Mouse (Mus musculus) brain, embryonic 18.5 days (tissue): ENCODE data around the gene Ssbp3.

ENCODE experiments used
- DNase-seq: peaks from one replicate; pipeline ENCODE4 v3.0.0-alpha.2; 2012; ENCODE audit warnings: low read depth, low spot score

The Ssbp3 gene

DNA sequence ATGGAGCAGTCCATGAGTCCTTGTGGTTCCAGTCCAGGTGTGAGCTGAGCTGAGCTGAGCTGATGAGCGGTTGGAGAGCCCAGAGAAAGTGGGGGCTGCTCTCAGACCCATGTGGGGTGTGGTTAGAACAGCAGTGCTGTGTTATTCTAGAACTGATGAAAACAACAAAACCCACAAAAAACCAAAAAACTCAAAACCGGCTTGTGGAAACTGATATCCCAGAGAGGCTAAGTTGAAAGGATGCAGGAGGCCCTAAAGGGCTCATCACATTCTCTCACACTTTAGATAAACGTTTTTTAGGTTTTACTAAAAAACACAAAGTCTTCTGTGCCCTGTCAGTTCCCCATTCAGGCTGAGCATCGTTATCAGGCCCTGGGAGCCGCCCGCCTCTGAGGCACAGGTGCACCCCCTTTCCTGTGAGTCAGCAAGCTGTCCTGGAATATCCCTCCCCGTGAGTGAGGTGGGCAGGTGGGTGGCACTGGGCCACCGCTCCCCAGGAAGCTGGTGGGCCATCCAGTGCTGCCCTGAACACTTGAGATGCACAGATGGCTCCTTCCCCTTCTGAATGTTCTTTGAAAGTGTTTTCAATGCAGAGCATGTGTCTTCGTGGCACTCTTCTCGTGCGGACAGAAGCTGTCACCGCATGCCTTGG, 24.6 kb downstream of the Ssbp3 start:
- DNase-seq = no peak

DNA sequence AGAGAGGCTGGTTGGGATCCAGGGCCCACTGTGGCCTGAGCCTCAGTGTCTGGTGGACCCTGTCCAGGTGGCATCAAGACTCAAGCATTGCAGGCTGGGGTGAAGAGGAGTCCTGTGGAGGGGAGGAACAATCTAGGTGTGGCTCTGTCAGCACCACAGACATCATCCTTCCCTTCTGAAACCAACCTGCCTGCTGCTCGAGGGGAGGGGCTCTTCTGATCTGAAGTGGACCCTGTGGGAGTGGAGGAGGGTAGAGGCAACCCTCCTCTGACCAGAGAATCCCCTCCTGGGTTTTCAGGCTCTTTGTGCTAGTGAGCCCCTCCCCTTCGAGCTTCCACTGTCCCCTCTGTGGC, 25.1 kb downstream of the Ssbp3 start:
- DNase-seq = no peak

DNA sequence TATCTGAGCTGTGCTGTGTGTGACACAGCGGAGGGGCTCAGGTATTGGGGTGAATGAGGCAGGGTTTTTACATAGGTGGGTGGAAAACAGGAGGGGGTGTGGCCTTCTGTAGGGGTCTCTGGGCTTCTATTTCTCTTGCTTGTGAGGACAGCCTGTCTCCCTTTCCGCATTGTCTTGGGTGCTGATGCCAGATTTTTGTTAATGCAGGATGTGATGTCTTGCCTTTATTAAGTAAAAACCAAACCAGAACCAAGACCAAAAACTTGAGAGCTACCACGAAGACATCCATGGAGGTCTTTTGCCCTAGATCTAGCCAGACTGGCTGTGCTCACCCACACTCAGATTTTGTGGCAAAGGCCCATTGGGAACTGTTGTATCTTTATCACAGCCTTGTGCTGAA, 25.5 kb downstream of the Ssbp3 start:
- DNase-seq = no peak

DNA sequence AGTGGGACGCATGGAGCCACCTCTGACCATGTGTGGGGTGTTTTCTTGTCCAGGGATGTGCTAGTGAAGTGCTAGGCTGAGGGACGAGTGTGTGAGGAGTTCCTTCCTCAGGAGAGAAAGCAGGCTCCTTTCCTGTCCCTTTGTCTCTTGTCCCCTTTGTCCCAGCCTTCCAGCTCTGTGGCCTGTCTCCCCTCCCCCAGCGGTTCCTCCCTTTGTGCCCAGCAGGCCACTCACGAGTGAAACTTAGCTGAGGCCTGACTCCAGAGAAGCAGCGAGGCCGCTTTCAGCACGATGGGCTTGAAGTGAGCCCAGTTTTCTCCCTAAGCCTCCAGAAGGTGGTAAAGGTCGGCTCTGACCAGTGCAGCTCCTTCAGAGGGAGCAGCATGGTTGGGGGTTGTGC, 26.2 kb downstream of the Ssbp3 start:
- DNase-seq = no peak

DNA sequence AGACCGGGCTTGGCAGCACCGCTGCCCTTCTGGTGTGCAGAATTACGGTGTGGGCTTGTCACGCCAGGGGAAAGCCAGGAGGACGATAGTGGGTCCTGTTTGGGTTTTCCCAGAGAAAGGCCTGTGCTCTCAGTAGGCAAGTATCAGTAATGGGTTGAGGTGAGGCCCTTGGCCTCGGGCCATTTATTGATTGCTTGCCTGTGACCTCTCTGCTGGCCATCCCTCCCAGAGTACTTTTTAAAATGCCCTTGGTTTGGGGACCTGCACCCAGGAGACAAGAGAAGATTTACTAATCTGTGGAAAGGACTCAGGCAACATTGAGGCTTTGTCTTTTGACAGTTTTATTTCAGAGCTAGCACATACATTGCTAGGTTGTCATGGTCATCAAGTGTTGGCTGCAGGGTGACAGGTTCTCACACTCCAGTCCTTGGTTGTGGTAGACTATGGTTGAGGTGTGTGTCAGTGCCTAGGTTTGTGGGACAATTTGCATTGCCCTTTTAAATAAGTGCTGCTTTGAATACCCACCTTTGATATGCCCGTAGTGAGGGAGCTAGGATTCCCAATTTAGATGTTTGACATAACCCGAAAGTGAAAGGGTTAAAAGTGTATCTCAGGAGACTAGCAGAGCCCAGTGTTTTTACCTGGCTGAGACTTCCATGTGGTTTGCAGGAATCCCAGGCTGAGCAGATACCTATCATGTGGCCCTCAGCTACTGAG, 28.2 kb downstream of the Ssbp3 start:
- no peak for DNase-seq

DNA sequence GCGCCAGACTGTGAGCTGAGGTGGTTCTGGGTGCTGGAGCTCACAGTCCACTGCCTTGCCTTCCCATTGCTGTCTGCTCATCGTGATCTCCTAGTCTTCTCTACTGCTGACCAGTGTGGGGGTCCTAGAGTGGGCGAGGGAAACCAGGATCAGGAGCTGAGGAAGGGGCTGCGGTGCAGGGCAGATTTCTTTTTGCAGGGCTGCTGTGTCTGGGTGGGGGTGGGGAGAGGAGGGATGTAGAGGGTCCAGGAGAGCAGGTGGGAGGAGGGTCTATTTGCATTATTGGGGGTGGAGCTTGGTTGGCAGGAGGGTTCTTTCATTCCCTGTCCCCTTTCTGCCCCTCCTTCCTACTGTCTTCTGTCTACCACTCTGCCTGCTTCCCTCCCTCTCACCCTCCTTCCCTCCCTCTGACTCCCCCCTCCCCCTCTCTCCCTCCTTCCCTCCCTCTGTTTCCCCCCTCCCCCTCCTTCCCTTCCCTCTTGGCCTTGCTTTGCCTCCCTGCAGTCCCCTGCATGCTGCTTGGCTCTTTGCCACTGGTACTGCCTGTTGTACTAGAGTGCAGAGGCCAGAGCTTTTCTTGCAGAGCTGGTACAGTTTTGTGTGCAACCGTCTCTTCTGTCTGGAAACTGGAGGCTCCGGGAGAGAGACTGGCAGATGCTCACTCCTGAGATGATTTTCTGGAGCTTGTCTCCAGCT, 28.9 kb downstream of the Ssbp3 start:
- DNase-seq = peak; percentile 61

DNA sequence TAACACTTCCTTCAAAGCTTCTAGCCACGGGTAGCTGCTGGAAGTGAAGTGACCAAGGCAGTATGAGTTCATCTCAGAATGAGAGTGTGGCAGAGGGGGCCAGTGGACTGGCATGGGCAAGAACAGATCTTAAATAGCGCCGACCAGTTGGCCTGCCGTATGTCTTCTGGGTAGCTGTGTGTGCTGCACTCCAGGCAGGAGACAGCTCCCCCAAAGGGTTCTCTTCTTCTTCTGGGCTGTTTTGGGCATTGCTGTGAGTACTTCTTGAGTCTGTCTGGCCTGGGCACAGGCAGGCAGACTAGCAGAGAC, 29.4 kb downstream of the Ssbp3 start:
- DNase-seq = no peak

DNA sequence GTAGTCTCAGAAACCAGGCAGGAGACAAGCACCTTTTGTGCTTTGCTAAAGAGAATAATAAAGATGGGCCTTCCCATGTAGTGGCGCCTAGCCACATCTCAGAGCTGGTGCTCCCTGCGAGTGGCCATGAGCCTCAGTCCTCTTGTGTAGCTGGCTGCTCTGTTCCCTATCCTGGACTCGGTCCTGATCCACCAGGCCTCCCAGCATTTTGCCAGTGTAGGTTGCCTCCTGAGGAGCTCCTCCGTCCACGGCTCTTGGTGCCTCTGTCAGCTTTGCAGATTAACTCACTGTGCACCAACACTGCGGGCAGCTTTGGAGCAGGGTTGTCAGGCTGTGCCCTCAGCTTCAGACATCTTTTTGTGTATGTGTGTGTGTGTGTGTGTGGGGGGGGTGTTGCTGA, 30.4 kb downstream of the Ssbp3 start:
- no peak for DNase-seq

DNA sequence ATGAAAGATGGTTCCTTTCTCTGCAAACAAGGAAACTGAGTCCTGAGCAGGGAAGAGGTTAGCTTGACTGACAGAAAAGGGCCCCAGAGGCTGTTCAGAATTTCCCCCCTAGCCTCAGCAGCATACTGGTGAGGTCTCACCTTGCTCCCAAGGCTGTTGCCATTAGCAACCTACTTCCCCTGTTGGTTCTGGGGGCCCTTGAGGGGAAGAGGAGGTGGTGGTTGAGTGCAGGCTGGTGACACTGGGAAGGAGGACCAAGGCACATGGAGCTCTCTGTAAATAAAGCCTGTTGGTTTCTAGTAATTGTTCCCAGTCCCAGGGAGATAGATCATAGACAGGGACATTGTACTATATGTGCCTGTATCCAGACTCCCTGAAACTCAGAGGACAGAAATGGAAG, 31.0 kb downstream of the Ssbp3 start:
- no peak for DNase-seq

DNA sequence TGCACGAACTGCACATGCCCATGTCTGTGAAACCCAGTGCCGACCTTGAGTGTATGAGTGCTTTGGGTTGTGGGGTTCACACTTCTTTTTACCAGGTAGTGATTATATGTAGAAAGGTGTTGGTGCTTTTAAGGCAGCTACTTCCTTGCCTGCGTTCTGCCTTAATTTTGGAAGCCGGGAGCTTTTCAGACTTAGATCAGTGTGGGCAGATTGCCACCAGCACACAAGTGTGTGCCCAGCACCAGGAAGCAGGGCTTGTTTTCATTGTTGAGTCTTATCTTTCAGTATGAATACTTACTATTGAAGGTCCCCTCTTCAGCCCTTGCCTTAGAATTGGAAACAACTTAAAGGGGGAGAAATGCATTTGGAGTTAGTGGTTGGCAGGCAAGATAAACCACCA, 32.0 kb downstream of the Ssbp3 start:
- no peak for DNase-seq

DNA sequence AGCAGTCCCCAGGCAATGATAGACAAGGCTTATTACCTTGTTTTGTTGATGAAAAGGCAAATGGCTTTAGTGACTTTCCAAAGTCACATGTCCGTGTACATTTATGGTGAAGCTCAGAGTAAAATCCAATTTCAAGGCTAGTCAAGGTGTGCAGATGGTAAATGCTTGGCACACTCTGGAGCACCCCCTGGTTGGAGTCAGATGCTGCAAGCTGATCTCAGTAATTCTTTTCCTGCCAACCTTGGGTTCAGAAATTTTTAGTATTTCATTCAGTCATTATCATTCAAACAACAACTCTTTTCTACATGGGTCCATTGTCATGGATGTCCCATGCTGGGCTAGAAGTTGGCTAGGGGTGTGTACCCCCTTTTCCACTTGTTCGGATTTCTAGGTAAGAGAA, 33.1 kb downstream of the Ssbp3 start:
- DNase-seq = no peak

DNA sequence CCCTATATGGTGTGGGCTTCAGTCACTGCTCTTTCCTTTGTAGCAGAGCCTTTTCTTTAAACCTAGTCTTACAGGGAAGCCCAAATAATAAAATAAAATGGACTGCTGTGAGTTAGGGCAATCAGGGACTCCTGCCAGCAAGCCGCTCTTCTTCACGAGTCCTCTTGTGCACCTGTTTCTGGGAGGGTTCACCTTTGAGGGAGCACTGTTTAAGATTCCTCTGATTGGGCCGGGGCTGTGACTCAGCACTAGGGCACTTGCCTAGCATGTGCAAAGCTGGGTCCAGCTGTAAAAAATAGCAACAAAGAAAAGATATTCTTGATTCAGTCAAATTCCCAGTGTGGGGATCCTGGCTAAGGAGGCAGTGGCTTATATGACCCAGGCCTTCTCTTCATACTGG, 34.4 kb downstream of the Ssbp3 start:
- no peak for DNase-seq

DNA sequence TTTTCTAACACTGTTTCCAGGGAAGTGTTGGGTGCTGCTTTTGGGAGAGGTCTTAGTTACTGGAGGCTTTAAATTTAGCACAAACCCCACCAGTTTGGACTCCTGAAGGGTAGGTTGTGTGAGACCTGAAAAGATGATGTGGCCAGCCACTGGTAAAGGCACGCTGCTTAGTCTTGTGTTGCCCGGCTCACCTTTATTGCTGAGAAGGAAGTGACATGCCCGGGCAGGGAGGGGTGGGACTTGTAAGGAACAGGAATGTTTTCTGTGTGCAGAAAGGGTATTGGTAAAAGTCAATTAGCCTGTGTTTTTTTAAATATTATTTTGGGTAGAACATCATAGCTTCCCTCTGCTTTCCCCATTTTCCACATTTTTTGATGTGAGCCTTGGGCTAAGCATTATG, 37.2 kb downstream of the Ssbp3 start:
- no peak for DNase-seq

DNA sequence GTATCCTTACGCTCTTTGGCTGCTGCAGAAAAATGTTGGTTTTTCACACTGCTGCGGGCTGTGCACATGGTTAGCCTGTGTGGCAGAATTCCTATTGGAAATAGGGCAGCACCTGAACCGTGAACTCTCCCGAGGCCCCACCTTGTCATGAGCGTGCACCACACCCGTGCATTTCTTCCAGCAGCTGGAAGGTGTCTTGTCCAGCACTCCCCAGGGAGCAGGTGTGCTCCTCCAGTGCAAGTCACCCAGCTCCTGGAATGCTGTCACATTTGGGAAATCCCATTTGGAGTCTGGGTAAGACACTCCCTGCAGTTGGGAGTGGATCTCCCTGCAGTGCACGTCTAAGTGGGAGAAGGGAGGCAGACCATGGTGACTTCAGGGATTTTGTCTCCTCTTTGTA, 38.0 kb downstream of the Ssbp3 start:
- no peak for DNase-seq

DNA sequence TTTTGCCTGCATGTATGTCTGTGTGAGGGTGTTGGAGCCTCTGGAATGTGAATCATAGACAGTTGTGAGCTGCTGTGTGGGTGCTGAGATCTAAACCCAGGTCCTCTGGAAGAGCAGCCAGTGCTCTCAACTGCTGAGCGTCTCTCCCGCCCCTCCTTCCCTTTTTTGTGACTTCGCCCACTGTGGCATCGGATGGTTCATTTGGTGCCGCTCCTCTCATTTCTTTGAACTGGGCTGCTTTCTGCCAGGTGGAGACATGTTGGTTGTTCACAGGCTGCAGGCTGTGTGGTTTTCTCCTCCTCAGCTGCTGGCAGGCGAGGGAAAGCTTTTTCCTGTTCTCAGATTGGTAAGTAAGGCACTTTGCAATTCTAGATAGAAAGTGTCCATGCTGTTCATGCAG, 38.7 kb downstream of the Ssbp3 start:
- DNase-seq = no peak

DNA sequence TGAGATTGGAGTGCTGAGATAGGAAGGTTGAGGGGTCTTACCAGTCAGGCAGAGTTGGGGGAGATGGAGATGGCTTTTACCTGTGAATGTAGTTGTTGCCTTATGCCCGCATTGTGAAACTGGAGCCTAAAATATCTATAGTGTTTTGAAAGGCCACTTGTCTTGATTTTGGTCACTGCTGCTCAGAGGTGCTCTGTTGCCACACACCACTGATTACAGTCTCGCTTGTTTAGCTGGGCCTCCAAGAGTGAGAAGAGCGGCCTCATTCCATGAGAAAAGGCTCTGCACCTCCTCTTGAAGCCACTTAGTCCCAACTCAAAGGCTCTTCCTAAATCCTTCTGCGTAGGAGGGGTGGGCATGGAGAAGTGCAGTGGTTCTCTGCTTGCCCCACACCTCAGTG, 40.3 kb downstream of the Ssbp3 start:
- DNase-seq = no peak

DNA sequence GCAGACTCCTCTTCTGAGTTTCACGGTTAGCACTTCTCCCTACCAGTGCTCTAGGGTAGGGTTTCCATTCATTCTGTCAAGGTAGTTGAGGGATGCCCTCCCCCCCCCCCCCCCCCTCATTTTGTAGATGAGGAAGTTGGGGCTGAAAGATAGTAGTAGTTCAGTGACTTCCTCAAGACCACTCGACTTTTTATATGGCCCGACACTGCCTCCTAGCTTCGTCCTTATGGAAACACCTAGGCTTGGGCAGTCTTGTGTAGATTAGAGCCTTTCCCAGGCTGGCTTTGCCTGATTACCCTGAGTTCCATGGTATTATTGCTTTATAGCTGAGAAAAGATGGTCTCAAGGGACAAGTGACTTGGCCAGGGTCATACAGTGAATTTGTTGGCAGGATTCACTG, 41.0 kb downstream of the Ssbp3 start:
- no peak for DNase-seq

DNA sequence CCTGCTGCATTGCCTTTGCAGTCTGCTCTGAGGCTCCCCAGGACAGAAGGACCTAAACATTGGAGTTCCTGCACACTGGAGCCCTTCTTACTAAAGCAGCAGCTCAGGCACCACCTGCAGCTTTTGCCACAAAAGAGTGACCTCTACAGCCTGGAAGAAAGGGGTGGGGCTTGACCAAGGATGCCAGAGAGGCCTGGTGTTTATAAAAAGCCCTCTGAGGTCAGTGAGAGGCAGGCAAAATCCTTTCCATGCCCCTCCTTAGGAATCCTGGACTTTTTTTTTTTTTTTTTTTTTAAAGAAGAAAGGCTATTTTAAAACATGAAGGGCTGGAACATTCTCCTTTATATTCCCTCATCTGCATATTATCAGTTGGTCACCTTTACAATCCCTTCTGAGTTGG, 42.7 kb downstream of the Ssbp3 start:
- DNase-seq = no peak

DNA sequence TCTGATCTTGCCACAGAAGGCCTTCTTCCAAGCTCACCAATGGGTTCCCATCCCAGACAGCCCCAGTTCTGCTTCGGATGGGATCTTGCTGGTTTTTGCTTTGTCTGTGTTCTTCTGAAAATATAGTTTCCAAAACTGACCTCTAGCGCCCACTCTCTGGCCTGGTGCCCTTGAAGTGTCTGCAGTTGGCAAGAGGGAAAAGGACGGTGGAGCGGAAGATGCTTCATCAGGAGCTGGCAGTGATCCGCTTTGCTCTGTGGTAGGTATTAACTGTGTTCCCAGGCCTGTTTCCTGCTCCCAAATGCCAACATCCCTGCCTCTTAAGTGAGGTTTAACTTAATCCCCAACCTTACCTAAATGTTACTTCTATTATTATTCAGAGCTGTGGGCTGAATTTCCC, 43.3 kb downstream of the Ssbp3 start:
- DNase-seq = no peak

DNA sequence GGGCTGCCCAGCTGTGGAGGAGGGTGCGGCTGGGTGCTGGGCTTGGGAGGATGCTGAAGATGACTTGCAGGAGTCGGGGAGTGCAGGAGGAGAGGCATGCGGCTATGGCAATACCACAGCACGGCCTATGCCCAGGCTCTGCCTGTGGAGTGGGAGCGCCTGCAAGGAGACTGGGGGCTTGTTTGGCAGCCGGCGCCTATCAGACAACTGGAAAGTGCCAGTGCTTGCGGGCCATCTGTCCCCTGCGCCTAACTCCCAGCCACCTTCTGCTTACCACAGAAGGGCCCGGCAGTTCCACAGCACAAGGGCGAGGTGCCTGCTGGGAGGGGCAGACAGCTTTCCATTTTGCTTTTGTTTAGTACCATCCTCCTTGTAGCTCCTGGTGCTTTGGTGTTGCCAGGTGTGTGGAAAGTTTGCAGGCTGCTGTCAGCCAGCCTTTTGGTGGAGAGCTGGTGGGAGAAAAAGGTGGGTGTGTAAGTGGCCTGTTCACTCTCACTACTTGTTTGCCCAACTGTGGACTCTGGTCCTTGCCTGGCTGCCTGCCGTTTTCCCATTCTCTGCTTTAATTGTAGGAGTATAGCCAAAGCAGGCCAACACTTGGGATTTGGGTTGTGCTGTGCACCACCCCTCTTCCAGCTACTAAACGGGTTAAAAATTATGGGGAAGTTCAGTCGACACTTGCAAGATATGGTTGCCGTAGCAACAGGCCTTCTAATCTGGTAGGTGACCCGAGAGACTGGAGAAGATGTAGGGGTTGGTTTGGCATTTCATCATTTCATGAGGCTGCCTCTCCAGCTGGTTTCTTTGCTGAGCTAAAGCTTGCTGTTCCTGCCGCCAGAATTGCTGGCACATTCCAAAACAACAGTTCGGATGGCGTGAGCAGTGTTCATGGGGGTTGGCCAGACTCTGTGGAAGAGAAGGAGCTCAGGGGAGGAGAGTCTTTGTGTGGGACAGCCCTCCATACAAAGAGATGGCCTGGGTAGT, 45.5 kb downstream of the Ssbp3 start:
- DNase-seq = peak; percentile 55

DNA sequence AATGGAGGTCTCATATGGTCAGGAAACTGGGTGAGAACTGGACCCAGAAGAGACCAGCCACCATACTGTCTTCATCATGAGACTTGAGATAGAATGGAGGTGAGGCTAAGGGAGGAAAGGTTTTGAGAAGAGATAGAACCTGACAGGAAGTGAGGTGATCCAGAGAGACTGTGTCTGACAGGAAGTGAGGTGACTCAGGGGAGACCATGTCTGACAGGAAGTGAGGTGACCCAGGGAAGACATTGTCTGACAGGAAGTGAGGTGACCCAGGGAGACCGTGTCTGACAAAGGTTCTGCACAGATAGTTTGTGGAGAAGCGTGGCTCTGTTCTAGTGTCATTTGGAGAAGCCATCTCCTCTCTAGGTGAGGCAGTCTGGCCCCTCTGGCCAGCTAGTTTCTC, 47.6 kb downstream of the Ssbp3 start:
- no peak for DNase-seq

DNA sequence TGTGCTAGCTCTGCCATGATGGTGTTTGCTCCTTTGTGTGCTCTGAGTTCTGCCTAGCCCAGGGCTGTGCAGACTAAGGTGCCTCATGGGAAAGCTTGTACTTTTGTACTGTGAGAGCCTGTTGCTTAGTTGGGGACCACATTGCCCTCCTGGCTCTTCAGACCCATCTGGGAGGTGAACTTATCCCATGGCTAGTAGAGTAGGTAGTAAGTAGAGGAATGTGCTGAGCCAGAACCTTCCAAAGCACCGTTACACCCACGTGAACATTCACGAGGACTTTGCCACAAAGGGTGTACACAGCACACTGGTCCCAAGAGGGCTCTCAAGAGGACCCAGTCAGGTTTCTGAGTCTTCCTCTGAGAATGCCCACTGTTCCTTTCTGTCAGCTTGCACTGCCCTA, 48.1 kb downstream of the Ssbp3 start:
- DNase-seq = no peak
